Mouse (Mus musculus): ENCODE measurements around the gene Ncs1. TPM values are rescaled to one million over a fixed set of nuclear protein-coding genes. Genes with fewer than 3 reads are reported as not detected.

Ncs1 gene
- total and polyA plus RNA-seq, 3 experiments = 0.04 TPM; not detected in 2

DNA sequence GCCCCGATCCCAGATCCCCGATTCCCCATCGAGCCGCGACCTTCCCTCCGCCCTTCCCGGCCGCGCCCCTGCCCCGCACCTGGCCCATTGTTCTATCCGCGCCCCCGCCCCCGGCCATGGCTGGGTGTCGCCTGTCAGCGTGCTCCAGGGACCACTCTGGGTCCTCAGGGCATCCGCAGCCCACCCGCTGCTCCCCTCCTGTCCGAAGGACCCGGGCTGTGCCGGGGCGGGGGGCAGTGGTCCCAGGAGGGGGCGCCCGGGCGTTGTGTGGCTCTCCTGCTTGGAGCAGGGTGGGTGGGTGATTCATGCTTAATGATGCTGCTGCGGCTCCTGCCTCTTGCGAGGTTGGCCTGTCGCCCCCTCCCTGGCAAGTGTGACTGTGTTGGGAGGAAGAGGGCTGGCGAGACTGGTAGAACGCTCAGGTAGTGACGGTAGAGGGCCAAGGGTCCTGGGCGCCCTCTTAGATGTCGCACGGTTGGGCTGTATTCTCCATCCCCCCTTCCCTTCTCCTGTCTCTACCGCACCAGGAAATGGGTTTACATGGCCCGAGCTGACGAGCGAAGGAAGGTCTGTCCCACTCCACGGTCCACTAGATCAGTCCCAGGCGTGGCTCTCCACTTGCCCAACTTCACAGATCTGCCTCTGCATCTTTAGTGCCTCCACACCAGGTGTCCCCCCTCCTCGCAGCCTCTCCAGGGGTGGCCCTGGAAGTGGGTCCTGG lies 788 bp downstream of the Ncs1 start:
- H3K4me1 ChIP-seq (ENCODE audit: control insufficient read depth in 1 of 2, insufficient read depth in 2 of 2) = no peaks in the 10 kb centered on the region
- no peak overlapping the region for H3K27ac ChIP-seq (ENCODE audit: insufficient read depth, low read depth)
- H3K36me3 ChIP-seq (replicated peaks in 1 of 2; ENCODE audit: control insufficient read depth in 1 of 2, insufficient read depth in 1 of 2, low read length in 1 of 2) = no peaks in the 10 kb centered on the region
- H3K27me3 ChIP-seq (replicated peaks) = peaks cover 95% of the 10 kb centered on the region
- H3K9me3 ChIP-seq (replicated peaks; ENCODE audit: low read length) = peaks cover 12% of the 10 kb centered on the region
- no peak for DNase-seq (ENCODE audit: extremely low read depth)
- dilution Hi-C loops (cut with MboI; ENCODE audit: extremely low pct_ligation_motif_present, extremely low pct_unique_long_range_greater_than_20kb, low sequenced_read_pairs) (no loop called here), in situ Hi-C loops (cut with MboI; ENCODE audit: low pct_ligation_motif_present, low pct_unique_long_range_greater_than_20kb, low sequenced_read_pairs) (no loop called here)
- no peaks in the 10 kb centered on the region for H3K79me2 ChIP-seq (replicated peaks; ENCODE audit: control insufficient read depth, extremely low read depth, insufficient read depth, poor library complexity, severe bottlenecking)
- TF ChIP-seq SMC3 (IDR thresholded peaks at IDR 0.05; ENCODE audit: low read depth, low read length) (no peak), UBTF (IDR thresholded peaks at IDR 0.05; ENCODE audit: low read depth, low read length) (no peak), ZMIZ1 (IDR thresholded peaks at IDR 0.05; ENCODE audit: low read depth, low read length) (no peak), ZNF384 (IDR thresholded peaks at IDR 0.05; ENCODE audit: low read depth, low read length) (no peak), NELFE (IDR thresholded peaks at IDR 0.05; ENCODE audit: low read depth, low read length) (no peak), CHD2 (IDR thresholded peaks at IDR 0.05; ENCODE audit: low read length) (no peak), TBP (conservative IDR thresholded peaks at IDR 0.05; ENCODE audit: low read depth, low read length) (no peak), NRF1 (IDR thresholded peaks at IDR 0.05; ENCODE audit: low read depth, low read length) (no peak), HCFC1 (IDR thresholded peaks at IDR 0.05; ENCODE audit: low read depth, low read length) (no peak)
- H3K4me3 ChIP-seq (replicated peaks in 1 of 3; ENCODE audit: low read depth in 2 of 3, low read length in 2 of 3, poor library complexity in 1 of 3) = no peak overlapping the region
- H3K4me2 ChIP-seq (ENCODE audit: insufficient read depth, low read depth, poor library complexity, severe bottlenecking) = no peak overlapping the region
- H3K9ac ChIP-seq (ENCODE audit: insufficient read depth, low read depth) = no peak overlapping the region

DNA sequence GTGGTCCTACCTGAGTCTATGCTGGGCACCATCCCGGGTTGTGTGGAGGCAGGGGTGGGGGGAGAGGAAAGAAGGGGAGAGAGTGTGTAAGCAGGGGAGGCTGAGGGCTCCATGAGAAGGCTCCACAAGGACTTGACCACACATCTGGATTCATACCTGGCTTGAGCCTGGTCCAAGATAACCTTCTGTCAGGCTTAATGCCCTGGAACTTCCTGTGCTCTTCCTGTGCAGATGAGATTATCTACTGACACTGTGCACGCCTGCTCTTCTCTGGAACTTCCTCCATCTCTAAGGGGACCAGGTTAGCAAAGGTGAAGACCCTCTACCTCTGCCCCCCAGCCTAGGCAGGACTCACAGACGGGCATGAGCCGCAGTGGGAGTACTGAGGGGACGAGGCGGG lies 3.2 kb downstream of the Ncs1 start:
- Histone ChIP-seq H3K9me3 (replicated peaks; ENCODE audit: low read length) (peaks cover 14% of the 10 kb centered on the region), H3K27ac (ENCODE audit: insufficient read depth, low read depth) (no peak overlapping the region), H3K4me3 (replicated peaks in 1 of 3; ENCODE audit: low read depth in 2 of 3, low read length in 2 of 3, poor library complexity in 1 of 3) (no peak overlapping the region), H3K27me3 (replicated peaks) (peaks cover 87% of the 10 kb centered on the region), H3K4me2 (ENCODE audit: insufficient read depth, low read depth, poor library complexity, severe bottlenecking) (no peak overlapping the region), H3K79me2 (replicated peaks; ENCODE audit: control insufficient read depth, extremely low read depth, insufficient read depth, poor library complexity, severe bottlenecking) (no peaks in the 10 kb centered on the region), H3K9ac (ENCODE audit: insufficient read depth, low read depth) (no peak overlapping the region), H3K4me1 (ENCODE audit: control insufficient read depth in 1 of 2, insufficient read depth in 2 of 2) (no peaks in the 10 kb centered on the region), H3K36me3 (replicated peaks in 1 of 2; ENCODE audit: control insufficient read depth in 1 of 2, insufficient read depth in 1 of 2, low read length in 1 of 2) (no peaks in the 10 kb centered on the region)
- no peak for DNase-seq (ENCODE audit: extremely low read depth)
- dilution Hi-C loops (cut with MboI; ENCODE audit: extremely low pct_ligation_motif_present, extremely low pct_unique_long_range_greater_than_20kb, low sequenced_read_pairs) (no loop called here), in situ Hi-C loops (cut with MboI; ENCODE audit: low pct_ligation_motif_present, low pct_unique_long_range_greater_than_20kb, low sequenced_read_pairs) (no loop called here)
- TF ChIP-seq USF1 (IDR thresholded peaks at IDR 0.05; ENCODE audit: low read depth, low read length) = no peak

DNA sequence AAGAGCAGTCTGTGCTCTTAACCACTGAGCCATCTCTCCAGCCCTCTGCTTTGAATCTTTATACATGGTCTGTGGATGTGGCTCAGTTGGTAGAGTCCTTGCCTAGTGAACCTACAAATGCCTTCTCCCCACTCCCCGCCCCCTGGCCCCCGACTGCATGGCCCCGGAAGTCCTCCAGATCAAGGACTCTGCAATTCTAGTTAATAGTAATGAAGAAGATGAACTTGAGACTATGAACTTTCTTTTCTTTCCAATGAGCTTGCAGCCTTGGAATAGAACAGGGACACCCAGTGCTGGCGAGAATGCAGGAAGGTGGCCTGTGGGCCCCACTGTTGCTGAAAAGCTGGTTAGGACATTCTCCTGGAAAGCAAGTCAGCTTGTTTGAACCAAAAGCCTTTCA lies 6.5 kb downstream of the Ncs1 start:
- TF ChIP-seq IRF4 (IDR thresholded peaks at IDR 0.05; ENCODE audit: low read depth, low read length) (no peak), ZMIZ1 (IDR thresholded peaks at IDR 0.05; ENCODE audit: low read depth, low read length) (no peak), TCF12 (IDR thresholded peaks at IDR 0.05; ENCODE audit: low read depth, low read length) (no peak), USF2 (conservative IDR thresholded peaks at IDR 0.05; ENCODE audit: low read depth, low read length) (no peak), ELF1 (IDR thresholded peaks at IDR 0.05; ENCODE audit: low read depth, low read length) (no peak)
- in situ Hi-C loops (cut with MboI; ENCODE audit: low pct_ligation_motif_present, low pct_unique_long_range_greater_than_20kb, low sequenced_read_pairs) (no loop called here), dilution Hi-C loops (cut with MboI; ENCODE audit: extremely low pct_ligation_motif_present, extremely low pct_unique_long_range_greater_than_20kb, low sequenced_read_pairs) (no loop called here)
- H3K4me2 ChIP-seq (ENCODE audit: insufficient read depth, low read depth, poor library complexity, severe bottlenecking) = no peak overlapping the region
- H3K9ac ChIP-seq (ENCODE audit: insufficient read depth, low read depth) = no peak overlapping the region
- DNase-seq (ENCODE audit: extremely low read depth) = no peak
- peaks cover 84% of the 10 kb centered on the region for H3K27me3 ChIP-seq (replicated peaks)
- peaks cover 4 to 11% of the 10 kb centered on the region in 2 experiments for H3K4me1 ChIP-seq (ENCODE audit: control insufficient read depth in 1 of 2, insufficient read depth in 2 of 2)
- no peaks in the 10 kb centered on the region for H3K36me3 ChIP-seq (replicated peaks in 1 of 2; ENCODE audit: control insufficient read depth in 1 of 2, insufficient read depth in 1 of 2, low read length in 1 of 2)
- H3K9me3 ChIP-seq (replicated peaks; ENCODE audit: low read length) = peaks cover 5% of the 10 kb centered on the region
- H3K79me2 ChIP-seq (replicated peaks; ENCODE audit: control insufficient read depth, extremely low read depth, insufficient read depth, poor library complexity, severe bottlenecking) = no peaks in the 10 kb centered on the region
- H3K27ac ChIP-seq (ENCODE audit: insufficient read depth, low read depth) = no peak overlapping the region
- H3K4me3 ChIP-seq (replicated peaks in 1 of 3; ENCODE audit: low read depth in 2 of 3, low read length in 2 of 3, poor library complexity in 1 of 3) = no peak overlapping the region
